7 mouse cellular contexts compared by ENCODE assay signal in the genomic region with DNA sequence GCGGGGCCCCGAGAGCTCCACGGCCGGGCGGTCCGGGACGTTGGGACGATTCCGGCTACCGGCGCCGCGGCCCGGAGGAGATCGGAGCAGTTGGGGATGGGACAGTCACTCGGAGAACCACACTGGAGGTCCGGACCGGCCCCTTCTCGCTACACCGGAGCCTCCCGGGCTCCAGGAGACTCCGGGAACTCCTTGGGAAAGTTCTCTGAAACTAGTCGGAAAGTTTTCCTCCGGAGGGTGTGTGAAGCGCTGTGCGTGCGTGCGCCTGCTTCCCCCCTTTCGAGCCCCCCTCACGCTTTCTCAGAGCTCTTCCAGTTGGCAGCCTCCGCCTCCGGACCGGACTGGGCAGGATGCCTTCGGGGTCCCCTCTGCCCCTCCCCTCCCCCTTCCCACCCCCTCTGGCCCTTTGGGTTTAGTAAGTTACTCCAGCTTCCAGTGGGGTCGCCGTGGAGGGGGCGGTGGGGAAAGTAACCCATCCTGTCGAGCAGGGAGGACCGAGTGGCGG. TPM values are rescaled to one million over a fixed set of nuclear protein-coding genes. Genes with fewer than 3 reads are reported as not detected.
A peak's percentile ranks its signal among the peaks of the same experiment; 100 is the strongest.
DNase-seq lines count a peak whose midpoint lies in the region; ATAC-seq lines count a peak whose summit lies in the region.

No protein-coding gene starts in this region.

- peak; percentile 47 for ATAC-seq in forebrain, embryonic 11.5 days (replicated peaks; ENCODE audit: low FRiP score)
- ATAC-seq in intestine, embryonic 14.5 days (replicated peaks; ENCODE audit: low FRiP score, low TSS enrichment, low read depth), result peak; percentile 29; the same call in 1 of the 2 replicates
- ATAC-seq in monocyte, adult 5-6 weeks (replicated peaks; ENCODE audit: insufficient number of reproducible peaks, low FRiP score, low TSS enrichment, poor library complexity, severe bottlenecking), result no peak

- peak overlapping the region; percentile 77 for H3K4me3 ChIP-seq in forebrain, embryonic 11.5 days (ENCODE audit: low read depth, low read length)
- H3K4me3 ChIP-seq in intestine, embryonic 14.5 days (ENCODE audit: low read depth, low read length), result peak overlapping the region; percentile 95

- H3K9ac ChIP-seq in forebrain, embryonic 11.5 days (ENCODE audit: low read length), result peak overlapping the region; percentile 82
- H3K9ac ChIP-seq in intestine, embryonic 14.5 days (ENCODE audit: low read length), result peak overlapping the region; percentile 91

- no peaks in the 10 kb centered on the region for H3K36me3 ChIP-seq in forebrain, embryonic 11.5 days (ENCODE audit: control insufficient read depth, insufficient read depth, low read length)
- no peaks in the 10 kb centered on the region for H3K36me3 ChIP-seq in intestine, embryonic 14.5 days (ENCODE audit: control insufficient read depth, insufficient read depth, low read length)

- under 1% methylated on average over 40 of the region's 40 CpGs for WGBS in forebrain, embryonic 11.5 days
- WGBS in intestine, embryonic 14.5 days, result under 1% methylated on average over 39 of the region's 40 CpGs

- H3K27ac ChIP-seq in forebrain, embryonic 11.5 days (ENCODE audit: low read depth, low read length), result peak overlapping the region; percentile 57; the same call in 1 of the 2 replicates
- H3K27ac ChIP-seq in intestine, embryonic 14.5 days (ENCODE audit: low read depth), result peak overlapping the region; percentile 87

- H3K4me2 ChIP-seq in forebrain, embryonic 11.5 days (ENCODE audit: low read depth, low read length, severe bottlenecking), result peak overlapping the region; percentile 98
- peak overlapping the region; percentile 65 for H3K4me2 ChIP-seq in intestine, embryonic 14.5 days (ENCODE audit: low read length)

- peaks cover 9% of the 10 kb centered on the region; the same call in 1 of the 2 replicates for H3K4me1 ChIP-seq in forebrain, embryonic 11.5 days (replicated peaks; ENCODE audit: control insufficient read depth, insufficient read depth, low read length)
- H3K4me1 ChIP-seq in intestine, embryonic 14.5 days (replicated peaks; ENCODE audit: control insufficient read depth, insufficient read depth, low read length), result peaks cover 45% of the 10 kb centered on the region

- no peaks in the 10 kb centered on the region for H3K9me3 ChIP-seq in forebrain, embryonic 11.5 days (ENCODE audit: control insufficient read depth, low read length)
- H3K9me3 ChIP-seq in intestine, embryonic 14.5 days (ENCODE audit: control insufficient read depth, low read length), result no peaks in the 10 kb centered on the region

- peaks cover 13% of the 10 kb centered on the region; the same call in 1 of the 2 replicates for H3K27me3 ChIP-seq in forebrain, embryonic 11.5 days (ENCODE audit: control insufficient read depth, insufficient read depth, low read length)
- H3K27me3 ChIP-seq in intestine, embryonic 14.5 days (replicated peaks; ENCODE audit: control insufficient read depth, insufficient read depth, low read length), result no peaks in the 10 kb centered on the region

- DNase-seq in urinary bladder, postnatal 14 days (ENCODE audit: low spot score), result peak; percentile 44
- DNase-seq in urinary bladder, adult 2 months (ENCODE audit: low spot score), result no peak
- DNase-seq in forebrain, embryonic 11.5 days (ENCODE audit: low spot score), result peak; percentile 81
- peak; percentile 84 for DNase-seq in intestine, embryonic 14.5 days (ENCODE audit: low spot score)
- DNase-seq in lung, postnatal 36 days, result peak; percentile 30
- DNase-seq in right cerebral cortex, postnatal 10 days (ENCODE audit: low spot score in 2 of 2), result no peak

RNA-seq across cellular contexts. Expression of gene Erbb2, which starts 0.6 kb away (rescaled TPM):
- 29.2 and 29.5 TPM in 2 replicates for polyA plus RNA-seq in urinary bladder, adult 2 months (2012; rRNA removed)
- polyA plus RNA-seq in forebrain, embryonic 11.5 days (2014; fragmentation: Nextera tagmentation; extraction: Ambion mirVana), result 19.7 and 23.2 TPM in 2 replicates
- polyA plus RNA-seq in intestine, embryonic 14.5 days (2014; fragmentation: Nextera tagmentation; extraction: Ambion mirVana), result 33.5 and 35.3 TPM in 2 replicates
- total RNA-seq in monocyte, adult 5-6 weeks (2017), result 0.57 TPM in 1 of 3 replicates, not detected in the others

RNA-seq across cellular contexts. Expression of gene Pgap3, which starts 12.6 kb away (rescaled TPM):
- 10.5 and 12.7 TPM in 2 replicates for polyA plus RNA-seq in urinary bladder, adult 2 months (2012; rRNA removed)
- polyA plus RNA-seq in forebrain, embryonic 11.5 days (2014; fragmentation: Nextera tagmentation; extraction: Ambion mirVana), result 9.0 and 9.2 TPM in 2 replicates
- polyA plus RNA-seq in intestine, embryonic 14.5 days (2014; fragmentation: Nextera tagmentation; extraction: Ambion mirVana), result 13.4 and 14.1 TPM in 2 replicates
- 2.3 to 6.1 TPM (median 4.6 TPM) in 3 replicates for total RNA-seq in monocyte, adult 5-6 weeks (2017)

RNA-seq across cellular contexts. Expression of gene Mien1, which starts 25.9 kb away (rescaled TPM):
- 105 and 127 TPM in 2 replicates for polyA plus RNA-seq in urinary bladder, adult 2 months (2012; rRNA removed)
- 111 and 112 TPM in 2 replicates for polyA plus RNA-seq in forebrain, embryonic 11.5 days (2014; fragmentation: Nextera tagmentation; extraction: Ambion mirVana)
- 109 and 123 TPM in 2 replicates for polyA plus RNA-seq in intestine, embryonic 14.5 days (2014; fragmentation: Nextera tagmentation; extraction: Ambion mirVana)
- total RNA-seq in monocyte, adult 5-6 weeks (2017), result 37.7 to 75.9 TPM (median 57.5 TPM) in 3 replicates

RNA-seq across cellular contexts. Expression of gene Pnmt, which starts 26.6 kb away (rescaled TPM):
- 0.10 TPM in 1 of 2 replicates, not detected in the other for polyA plus RNA-seq in urinary bladder, adult 2 months (2012; rRNA removed)
- not detected in 2 replicates for polyA plus RNA-seq in forebrain, embryonic 11.5 days (2014; fragmentation: Nextera tagmentation; extraction: Ambion mirVana)
- not detected in 2 replicates for polyA plus RNA-seq in intestine, embryonic 14.5 days (2014; fragmentation: Nextera tagmentation; extraction: Ambion mirVana)
- not detected in 3 replicates for total RNA-seq in monocyte, adult 5-6 weeks (2017)

RNA-seq across cellular contexts. Expression of gene Tcap, which starts 29.2 kb away (rescaled TPM):
- 7.0 and 9.0 TPM in 2 replicates for polyA plus RNA-seq in urinary bladder, adult 2 months (2012; rRNA removed)
- polyA plus RNA-seq in forebrain, embryonic 11.5 days (2014; fragmentation: Nextera tagmentation; extraction: Ambion mirVana), result not detected in 2 replicates
- not detected in 2 replicates for polyA plus RNA-seq in intestine, embryonic 14.5 days (2014; fragmentation: Nextera tagmentation; extraction: Ambion mirVana)
- 1.6 TPM in 1 of 3 replicates, not detected in the others for total RNA-seq in monocyte, adult 5-6 weeks (2017)

Comparison
In these comparisons a context has a peak if more than half of its experiments do, and no peak if none do; other contexts are left out.
1. DNase-seq: peak in urinary bladder, postnatal 14 days (single experiment), forebrain, embryonic 11.5 days (single experiment), intestine, embryonic 14.5 days (single experiment) and lung, postnatal 36 days (single experiment); none in urinary bladder, adult 2 months (single experiment) and right cerebral cortex, postnatal 10 days (0 of 2).